Mouse (Mus musculus) olfactory bulb, adult 2 months (tissue): ENCODE data around the gene Frmd4a. TPM values are rescaled to one million over a fixed set of nuclear protein-coding genes. Genes with fewer than 3 reads are reported as not detected.

Experiments
- H3K27ac ChIP-seq: fragments of 200-500 bp; 2 replicates; pipeline ENCODE4 v1.5.1; 2012; ENCODE audit warnings: low read depth, low read length; ENCODE audit not compliant: insufficient read depth
- H3K4me1 ChIP-seq: fragments of 200-500 bp; 2 replicates; pipeline ENCODE4 v1.6.1; 2012; ENCODE audit warnings: low read length; ENCODE audit not compliant: control insufficient read depth, insufficient read depth
- H3K4me3 ChIP-seq: fragments of 200-500 bp; 2 replicates; pipeline ENCODE4 v1.5.1; 2012; ENCODE audit warnings: mild to moderate bottlenecking, low read depth, low read length, moderate library complexity; ENCODE audit not compliant: insufficient read depth
- CTCF ChIP-seq: fragments of 200-500 bp; IDR thresholded peaks from 2 replicates; pipeline ENCODE4 v1.5.1; 2012; ENCODE audit warnings: low read depth, mild to moderate bottlenecking, low read length, moderate library complexity; ENCODE audit not compliant: insufficient read depth
- POLR2A ChIP-seq: fragments of 200-500 bp; IDR thresholded peaks from 2 replicates; pipeline ENCODE4 v1.6.1; 2012; ENCODE audit warnings: mild to moderate bottlenecking, low read depth, low read length, moderate library complexity; ENCODE audit not compliant: insufficient read depth
- WGBS: fragments of 180-500 bp; shearing (Covaris S2); methylation state at CpG from one replicate; pipeline ENCODE4 v1.1.7; 2018; 5-methylcytosine and 5-hydroxymethylcytosine counted together
- polyA plus RNA-seq: library from polyadenylated mRNA; stranded (reverse); fragments of >200 nt; gene quantifications from 2 replicates; pipeline ENCODE4 v1.2.4, GENCODE M21; 2012; ENCODE audit warnings: low replicate concordance; ENCODE audit not compliant: missing spikeins, insufficient read depth, insufficient read length

Gene Frmd4a
- polyA plus RNA-seq, 1 experiment: not detected

- Histone ChIP-seq H3K27ac (no peak overlapping the region), H3K4me3 (no peak overlapping the region), H3K4me1 (peaks cover 7% of the 10 kb centered on the region; the same call in 1 of the 2 replicates)
- TF ChIP-seq POLR2A: no peak
- TF ChIP-seq CTCF: no peak
- WGBS: 65% methylated on average over 11 of the region's 11 CpGs
These were observed 525.3 kb downstream of the Frmd4a start for GRCm38 (mm10) chr2:4542629-4543416.

- WGBS: 43% methylated on average over 1 of the region's 1 CpGs
- TF ChIP-seq CTCF: no peak
- TF ChIP-seq POLR2A: no peak
- Histone ChIP-seq H3K4me3 (no peak overlapping the region), H3K4me1 (peaks cover 7% of the 10 kb centered on the region; the same call in 1 of the 2 replicates), H3K27ac (no peak overlapping the region)
These were observed 525.9 kb downstream of the Frmd4a start for GRCm38 (mm10) chr2:4543417-4543775.

GRCm38 (mm10) chr2:4544360-4544759 is 526.8 kb downstream of the Frmd4a start:
- peaks cover 7% of the 10 kb centered on the region; the same call in 1 of the 2 replicates for H3K4me1 ChIP-seq
- H3K4me3 ChIP-seq: no peak overlapping the region
- no peak for TF ChIP-seq POLR2A
- 82% methylated on average over 5 of the region's 5 CpGs for WGBS
- no peak overlapping the region for H3K27ac ChIP-seq

- Histone ChIP-seq H3K4me1 (peaks cover 3% of the 10 kb centered on the region; the same call in 1 of the 2 replicates), H3K27ac (no peak overlapping the region), H3K4me3 (no peak overlapping the region)
- 87% methylated on average over 6 of the region's 6 CpGs for WGBS
- TF ChIP-seq POLR2A (no peak), CTCF (no peak)
These were observed 527.7 kb downstream of the Frmd4a start for GRCm38 (mm10) chr2:4545261-4545660.

GRCm38 (mm10) chr2:4547003-4547662 is 529.6 kb downstream of the Frmd4a start:
- Histone ChIP-seq H3K4me1 (peaks cover 3% of the 10 kb centered on the region; the same call in 1 of the 2 replicates), H3K27ac (no peak overlapping the region), H3K4me3 (no peak overlapping the region)
- TF ChIP-seq CTCF (no peak), POLR2A (no peak)
- 89% methylated on average over 5 of the region's 5 CpGs for WGBS

GRCm38 (mm10) chr2:4549271-4549670 is 531.8 kb downstream of the Frmd4a start:
- H3K27ac ChIP-seq: no peak overlapping the region
- H3K4me3 ChIP-seq: no peak overlapping the region
- 98% methylated on average over 14 of the region's 14 CpGs for WGBS
- H3K4me1 ChIP-seq: no peaks in the 10 kb centered on the region
- TF ChIP-seq CTCF (no peak), POLR2A (no peak)

- 89% methylated on average over 10 of the region's 10 CpGs for WGBS
- H3K4me3 ChIP-seq: no peak overlapping the region
- H3K27ac ChIP-seq: no peak overlapping the region
- no peak for TF ChIP-seq CTCF
- H3K4me1 ChIP-seq: peaks cover 2% of the 10 kb centered on the region
These were observed 532.7 kb downstream of the Frmd4a start for GRCm38 (mm10) chr2:4550017-4550763.

- no peak overlapping the region for H3K4me3 ChIP-seq
- H3K27ac ChIP-seq: no peak overlapping the region
- 28% methylated on average over 2 of the region's 2 CpGs for WGBS
- H3K4me1 ChIP-seq: peaks cover 9% of the 10 kb centered on the region
- TF ChIP-seq CTCF (no peak), POLR2A (no peak)
These were observed 533.9 kb downstream of the Frmd4a start for GRCm38 (mm10) chr2:4551438-4551837.

GRCm38 (mm10) chr2:4551866-4552265 is 534.3 kb downstream of the Frmd4a start:
- H3K4me3 ChIP-seq: no peak overlapping the region
- no peak for TF ChIP-seq POLR2A
- TF ChIP-seq CTCF: no peak
- WGBS: 81% methylated on average over 2 of the region's 2 CpGs
- no peak overlapping the region for H3K27ac ChIP-seq
- peaks cover 12% of the 10 kb centered on the region for H3K4me1 ChIP-seq
